Mouse (Mus musculus) CH12.LX (cell line): Measurements from ENCODE around the gene Mrm1. TPM values are rescaled to one million over a fixed set of nuclear protein-coding genes. Genes with fewer than 3 reads are reported as not detected.

Experiments
- DNase-seq: peaks from one replicate; pipeline ENCODE4 v3.0.0-alpha.2; 2013; ENCODE audit errors: extremely low read depth
- H3K27ac ChIP-seq: 2 replicates; pipeline ENCODE4 v1.5.1; 2012; ENCODE audit warnings: low read depth, mild to moderate bottlenecking, control low read depth, moderate library complexity; ENCODE audit not compliant: insufficient read depth
- H3K27me3 ChIP-seq: replicated peaks from 2 replicates; pipeline ENCODE3; 2012; ENCODE audit warnings: inconsistent platforms
- H3K36me3 ChIP-seq, 2 experiments: replicated peaks in 1 of 2; 2 replicates each; pipeline versions ENCODE3 to v1.6.1; 2012; ENCODE audit warnings: inconsistent platforms in 1 of 2, low read length in 1 of 2, mild to moderate bottlenecking in 1 of 2, mixed read lengths in 1 of 2, moderate library complexity in 1 of 2; ENCODE audit not compliant: control insufficient read depth in 1 of 2, insufficient read depth in 1 of 2
- H3K4me1 ChIP-seq, 2 experiments: 2 replicates each; pipeline ENCODE4 v1.6.1; 2012; ENCODE audit warnings: inconsistent platforms in 1 of 2, moderate library complexity in 1 of 2; ENCODE audit not compliant: insufficient read depth in 2 of 2, control insufficient read depth in 1 of 2
- H3K4me2 ChIP-seq: 2 replicates; pipeline ENCODE4 v1.6.1; 2012; ENCODE audit warnings: low read depth, mild to moderate bottlenecking, control low read depth; ENCODE audit not compliant: poor library complexity, insufficient read depth, severe bottlenecking
- H3K4me3 ChIP-seq, 3 experiments: fragments of 150-350 bp in 1 of 3; sonication (generic) in 1 of 3; replicated peaks in 1 of 3; 2 replicates each; pipeline versions ENCODE3 to v1.5.1; 2011 to 2012; ENCODE audit warnings: low read depth in 2 of 3, low read length in 2 of 3, mild to moderate bottlenecking in 2 of 3, moderate library complexity in 2 of 3, control low read depth in 1 of 3, improper control_type of control experiment in 1 of 3, inconsistent platforms in 1 of 3, mixed read lengths in 1 of 3; ENCODE audit not compliant: poor library complexity in 1 of 3
- H3K79me2 ChIP-seq: replicated peaks from 2 replicates; pipeline ENCODE4 v1.6.1; 2012; ENCODE audit warnings: mild to moderate bottlenecking, moderate library complexity; ENCODE audit not compliant: control insufficient read depth, poor library complexity, insufficient read depth, severe bottlenecking; ENCODE audit errors: extremely low read depth
- H3K9ac ChIP-seq: 2 replicates; pipeline ENCODE4 v1.6.1; 2012; ENCODE audit warnings: low read depth, mild to moderate bottlenecking, control low read depth, moderate library complexity; ENCODE audit not compliant: insufficient read depth
- H3K9me3 ChIP-seq: replicated peaks from 2 replicates; pipeline ENCODE3; 2012; ENCODE audit warnings: low read length, inconsistent platforms, mixed read lengths
- HCFC1 ChIP-seq: IDR thresholded peaks from 2 replicates; pipeline ENCODE4 v1.6.1; 2012; ENCODE audit warnings: low read depth, mild to moderate bottlenecking, inconsistent platforms, low read length, improper control_type of control experiment
- dilution Hi-C: fragments of 300-500 bp; cut with MboI; formaldehyde crosslinking; loops from 2 replicates; pipeline ENCODE4 v1.14.3; 2020; ENCODE audit warnings: low sequenced_read_pairs; ENCODE audit not compliant: extremely low pct_unique_long_range_greater_than_20kb, extremely low pct_ligation_motif_present
- in situ Hi-C: fragments of 300-500 bp; cut with MboI; formaldehyde crosslinking; loops from 3 replicates; pipeline ENCODE4 v1.14.3; 2019; ENCODE audit warnings: low sequenced_read_pairs, low pct_ligation_motif_present, low pct_unique_long_range_greater_than_20kb, mixed read lengths
- polyA plus RNA-seq: library from polyadenylated mRNA; unstranded; fragments of >175 nt; gene quantifications from 2 replicates; pipeline ENCODE4 v1.2.1, GENCODE M21; 2012; ENCODE audit warnings: low read depth; ENCODE audit not compliant: insufficient read length
- total RNA-seq, 2 experiments: library from RNA; depleted of rRNA; stranded (reverse); fragments of 300-350 nt in 1 of 2; fragments of >200 nt in 1 of 2; gene quantifications; 2 replicates each; pipeline ENCODE4 v1.2.3; 2012 to 2014

The Mrm1 gene
- total and polyA plus RNA-seq, 3 experiments: 11.1 to 27.8 (median 16.1) TPM

DNA sequence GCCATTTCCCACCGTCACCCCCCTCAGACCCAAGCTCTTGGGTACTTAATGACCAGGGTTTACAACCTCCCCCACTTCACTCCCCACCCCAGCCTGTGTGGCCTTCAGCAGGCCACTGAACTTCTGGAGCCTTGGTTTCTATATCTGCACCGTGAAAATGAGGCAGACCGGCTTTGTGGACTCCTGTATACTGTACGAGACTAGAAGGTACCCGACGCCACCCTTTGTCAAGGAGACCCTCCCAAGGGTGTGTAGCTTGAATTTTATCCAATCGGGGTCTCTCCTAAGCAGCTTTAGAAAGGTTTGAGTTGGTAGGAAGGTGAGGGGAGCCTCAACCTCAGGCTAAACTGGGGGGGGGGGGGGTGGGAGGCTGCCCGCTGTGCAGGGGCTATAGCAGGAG is 55.2 kb downstream of the Mrm1 start:
- in situ Hi-C loops: no loop called here
- no peak overlapping the region for H3K27ac ChIP-seq
- no peaks in the 10 kb centered on the region for H3K36me3 ChIP-seq
- TF ChIP-seq HCFC1: no peak
- H3K9me3 ChIP-seq: no peaks in the 10 kb centered on the region
- H3K4me2 ChIP-seq: no peak overlapping the region
- dilution Hi-C loops: no loop called here
- H3K4me3 ChIP-seq: no peak overlapping the region
- no peak overlapping the region for H3K9ac ChIP-seq
- H3K27me3 ChIP-seq: peaks cover 92% of the 10 kb centered on the region
- DNase-seq: no peak
- H3K79me2 ChIP-seq: no peaks in the 10 kb centered on the region
- H3K4me1 ChIP-seq: 0 out of 4 replicates have a peak, but pooled peaks cover 0 to 4% of the 10 kb centered on the region in 2 experiments

Other genes with a start within 250 kb of the Mrm1 start
- 8.3 and 9.6 TPM in 2 replicates for gene Dhrs11, start 9.5 kb upstream of the Mrm1 start, total RNA-seq (2012; rRNA removed)
- gene Dhrs11, start 9.5 kb upstream of the Mrm1 start, total RNA-seq (2014; rRNA removed): 6.1 and 6.8 TPM in 2 replicates
- 17.0 and 17.1 TPM in 2 replicates for gene Dhrs11, start 9.5 kb upstream of the Mrm1 start, polyA plus RNA-seq
- gene Ggnbp2, start 51.3 kb upstream of the Mrm1 start, total RNA-seq (2012; rRNA removed): 67.3 and 70.9 TPM in 2 replicates
- 86.5 and 105 TPM in 2 replicates for gene Ggnbp2, start 51.3 kb upstream of the Mrm1 start, total RNA-seq (2014; rRNA removed)
- gene Ggnbp2, start 51.3 kb upstream of the Mrm1 start, polyA plus RNA-seq: 108 and 125 TPM in 2 replicates
- gene Myo19, start 60.6 kb upstream of the Mrm1 start, total RNA-seq (2012; rRNA removed): 9.1 and 13.0 TPM in 2 replicates
- 8.0 TPM in 2 replicates for gene Myo19, start 60.6 kb upstream of the Mrm1 start, total RNA-seq (2014; rRNA removed)
- 23.1 and 27.1 TPM in 2 replicates for gene Myo19, start 60.6 kb upstream of the Mrm1 start, polyA plus RNA-seq
- gene Pigw, start 60.8 kb upstream of the Mrm1 start, total RNA-seq (2012; rRNA removed): 5.7 and 6.0 TPM in 2 replicates
- 5.5 and 6.5 TPM in 2 replicates for gene Pigw, start 60.8 kb upstream of the Mrm1 start, total RNA-seq (2014; rRNA removed)
- gene Pigw, start 60.8 kb upstream of the Mrm1 start, polyA plus RNA-seq: 7.8 and 9.2 TPM in 2 replicates
- 59.3 and 87.0 TPM in 2 replicates for gene Znhit3, start 96.9 kb upstream of the Mrm1 start, total RNA-seq (2012; rRNA removed)
- gene Znhit3, start 96.9 kb upstream of the Mrm1 start, total RNA-seq (2014; rRNA removed): 130 and 140 TPM in 2 replicates
- 61.4 and 62.9 TPM in 2 replicates for gene Znhit3, start 96.9 kb upstream of the Mrm1 start, polyA plus RNA-seq
- not detected in 2 replicates for gene Car4, start 138.3 kb upstream of the Mrm1 start, total RNA-seq (2012; rRNA removed)
- not detected in 2 replicates for gene Car4, start 138.3 kb upstream of the Mrm1 start, total RNA-seq (2014; rRNA removed)
- gene Car4, start 138.3 kb upstream of the Mrm1 start, polyA plus RNA-seq: not detected in 2 replicates